Mouse (Mus musculus): ENCODE data around the gene Kifap3.

- TF ChIP-seq POLR2A (IDR thresholded peaks at IDR 0.05; ENCODE audit: borderline replicate concordance, extremely low read depth, insufficient read depth, insufficient read length, poor library complexity, severe bottlenecking) (peak; percentile 48; the same call in 1 of the 2 replicates), CTCF (IDR thresholded peaks at IDR 0.05; ENCODE audit: borderline replicate concordance, extremely low read depth, insufficient read depth, insufficient read length) (no peak)
These were observed 150.5 kb downstream of the Kifap3 start for GRCm38 (mm10) chr1:163929636-163930457.

Measured in brain, embryonic 14.5 days (tissue).